Mouse (Mus musculus): ENCODE measurements around the gene Tank. TPM values are rescaled to one million over a fixed set of nuclear protein-coding genes. Genes with fewer than 3 reads are reported as not detected.

The Tank gene
- 25.3 and 26.8 TPM in 2 replicates for polyA plus RNA-seq (2015; fragmentation: Nextera tagmentation; extraction: Ambion mirVana)

GRCm38 (mm10) chr2:61578433-61578832 lies at the start of gene Tank:
Gene Tank (plus strand): TSS chr2:61578585.
- Histone ChIP-seq H3K4me2 (no peak within 1 kb of the TSS), H3K9me3 (no peaks in the 10 kb centered on the region), H3K4me3 (no peak within 1 kb of the TSS), H3K27me3 (no peaks in the 10 kb centered on the region), H3K27ac (no peak within 1 kb of the TSS), H3K36me3 (no peaks in the 10 kb centered on the region), H3K4me1 (replicated peaks) (no peaks in the 10 kb centered on the region), H3K9ac (no peak within 1 kb of the TSS)
- WGBS: 87% methylated on average over 10 of the region's 10 CpGs
- no peak for ATAC-seq (ENCODE audit: low FRiP score)

- H3K9ac ChIP-seq: no peak overlapping the region
- 81% methylated on average over 3 of the region's 3 CpGs for WGBS
These were observed 46.1 kb upstream of the Tank start for GRCm38 (mm10) chr2:61532326-61532725.

GRCm38 (mm10) chr2:61533131-61533530 lies 45.3 kb upstream of the Tank start:
- Histone ChIP-seq H3K9me3 (no peaks in the 10 kb centered on the region), H3K4me2 (no peak overlapping the region), H3K4me3 (no peak overlapping the region), H3K27ac (no peak overlapping the region), H3K4me1 (replicated peaks) (no peaks in the 10 kb centered on the region), H3K9ac (no peak overlapping the region), H3K27me3 (no peaks in the 10 kb centered on the region), H3K36me3 (no peaks in the 10 kb centered on the region)
- ATAC-seq (ENCODE audit: low FRiP score): no peak
- 80% methylated on average over 2 of the region's 2 CpGs for WGBS

More at GRCm38 (mm10) chr2:61532326-61532725, 46.1 kb upstream of the Tank start:
- Histone ChIP-seq H3K27ac (no peak overlapping the region), H3K4me1 (replicated peaks) (no peaks in the 10 kb centered on the region), H3K4me3 (no peak overlapping the region), H3K27me3 (no peaks in the 10 kb centered on the region), H3K36me3 (no peaks in the 10 kb centered on the region), H3K9me3 (no peaks in the 10 kb centered on the region), H3K4me2 (no peak overlapping the region)
- ATAC-seq (ENCODE audit: low FRiP score): no peak

- ATAC-seq (ENCODE audit: low FRiP score): no peak
- Histone ChIP-seq H3K27ac (no peak overlapping the region), H3K4me1 (replicated peaks) (no peaks in the 10 kb centered on the region), H3K27me3 (no peaks in the 10 kb centered on the region), H3K36me3 (no peaks in the 10 kb centered on the region), H3K4me3 (no peak overlapping the region), H3K4me2 (no peak overlapping the region), H3K9me3 (no peaks in the 10 kb centered on the region), H3K9ac (no peak overlapping the region)
- 86% methylated on average over 2 of the region's 2 CpGs for WGBS
These were observed 41.5 kb upstream of the Tank start for GRCm38 (mm10) chr2:61536901-61537300.

- no peaks in the 10 kb centered on the region for H3K9me3 ChIP-seq
- H3K27ac ChIP-seq: no peak overlapping the region
- H3K4me1 ChIP-seq (replicated peaks): no peaks in the 10 kb centered on the region
- ATAC-seq (ENCODE audit: low FRiP score): no peak
- no peak overlapping the region for H3K4me2 ChIP-seq
- H3K27me3 ChIP-seq: no peaks in the 10 kb centered on the region
- no peaks in the 10 kb centered on the region for H3K36me3 ChIP-seq
- no peak overlapping the region for H3K4me3 ChIP-seq
- WGBS: 16% methylated on average over 2 of the region's 2 CpGs
- no peak overlapping the region for H3K9ac ChIP-seq
These were observed 39.0 kb upstream of the Tank start for GRCm38 (mm10) chr2:61539378-61539777.

- no peaks in the 10 kb centered on the region for H3K27me3 ChIP-seq
- no peak overlapping the region for H3K27ac ChIP-seq
- H3K4me2 ChIP-seq: no peak overlapping the region
- no peaks in the 10 kb centered on the region for H3K4me1 ChIP-seq (replicated peaks)
- ATAC-seq (ENCODE audit: low FRiP score): no peak
- no peaks in the 10 kb centered on the region for H3K9me3 ChIP-seq
- WGBS: 95% methylated on average over 2 of the region's 2 CpGs
- no peak overlapping the region for H3K4me3 ChIP-seq
- H3K9ac ChIP-seq: no peak overlapping the region
- no peaks in the 10 kb centered on the region for H3K36me3 ChIP-seq
These were observed 36.0 kb upstream of the Tank start for GRCm38 (mm10) chr2:61542426-61542825.

- H3K9ac ChIP-seq: no peak overlapping the region
- WGBS: 87% methylated on average over 3 of the region's 3 CpGs
- no peaks in the 10 kb centered on the region for H3K9me3 ChIP-seq
- no peaks in the 10 kb centered on the region for H3K4me1 ChIP-seq (replicated peaks)
- no peak overlapping the region for H3K4me3 ChIP-seq
- no peaks in the 10 kb centered on the region for H3K36me3 ChIP-seq
- no peak overlapping the region for H3K27ac ChIP-seq
- no peaks in the 10 kb centered on the region for H3K27me3 ChIP-seq
- no peak for ATAC-seq (ENCODE audit: low FRiP score)
- H3K4me2 ChIP-seq: no peak overlapping the region
These were observed 32.7 kb upstream of the Tank start for GRCm38 (mm10) chr2:61545666-61546065.

- H3K27me3 ChIP-seq: no peaks in the 10 kb centered on the region
- no peak overlapping the region for H3K4me2 ChIP-seq
- H3K9ac ChIP-seq: no peak overlapping the region
- WGBS: 70% methylated on average over 2 of the region's 2 CpGs
- no peak overlapping the region for H3K27ac ChIP-seq
- no peaks in the 10 kb centered on the region for H3K9me3 ChIP-seq
- H3K4me1 ChIP-seq (replicated peaks): no peaks in the 10 kb centered on the region
- H3K4me3 ChIP-seq: no peak overlapping the region
- ATAC-seq (ENCODE audit: low FRiP score): no peak
- H3K36me3 ChIP-seq: no peaks in the 10 kb centered on the region
These were observed 30.4 kb upstream of the Tank start for GRCm38 (mm10) chr2:61548021-61548420.

- whole genome bisulfite sequencing: 85% methylated on average over 5 of the region's 5 CpGs
- no peak for ATAC-seq (ENCODE audit: low FRiP score)
- no peaks in the 10 kb centered on the region for H3K9me3 ChIP-seq
These were observed 26.7 kb upstream of the Tank start for GRCm38 (mm10) chr2:61551680-61552079.

GRCm38 (mm10) chr2:61555367-61555766 lies 23.0 kb upstream of the Tank start:
- Histone ChIP-seq H3K27ac (peak overlapping the region; percentile 56; the same call in 1 of the 2 replicates), H3K4me1 (replicated peaks) (peaks cover 14% of the 10 kb centered on the region), H3K4me3 (no peak overlapping the region), H3K9me3 (no peaks in the 10 kb centered on the region), H3K9ac (no peak overlapping the region), H3K27me3 (no peaks in the 10 kb centered on the region), H3K4me2 (peak overlapping the region; percentile 21), H3K36me3 (no peaks in the 10 kb centered on the region)
- peak; percentile 76 for ATAC-seq (ENCODE audit: low FRiP score)
- WGBS: 57% methylated on average over 7 of the region's 7 CpGs

More at GRCm38 (mm10) chr2:61551680-61552079, 26.7 kb upstream of the Tank start:
- Histone ChIP-seq H3K4me1 (replicated peaks) (peaks cover 14% of the 10 kb centered on the region), H3K27me3 (no peaks in the 10 kb centered on the region), H3K27ac (no peak overlapping the region), H3K9ac (no peak overlapping the region), H3K4me2 (no peak overlapping the region), H3K36me3 (no peaks in the 10 kb centered on the region), H3K4me3 (no peak overlapping the region)

- no peak overlapping the region for H3K27ac ChIP-seq
These were observed 22.6 kb upstream of the Tank start for GRCm38 (mm10) chr2:61555825-61556224.

GRCm38 (mm10) chr2:61556639-61557038 lies 21.7 kb upstream of the Tank start:
- H3K27ac ChIP-seq: no peak overlapping the region
- WGBS: 75% methylated on average over 3 of the region's 3 CpGs
- H3K4me3 ChIP-seq: no peak overlapping the region
- no peak for ATAC-seq (ENCODE audit: low FRiP score)
- H3K27me3 ChIP-seq: no peaks in the 10 kb centered on the region
- H3K4me1 ChIP-seq (replicated peaks): peaks cover 14% of the 10 kb centered on the region
- H3K4me2 ChIP-seq: no peak overlapping the region
- no peaks in the 10 kb centered on the region for H3K9me3 ChIP-seq
- H3K36me3 ChIP-seq: no peaks in the 10 kb centered on the region
- H3K9ac ChIP-seq: no peak overlapping the region

More at GRCm38 (mm10) chr2:61555825-61556224, 22.6 kb upstream of the Tank start:
- Histone ChIP-seq H3K27me3 (no peaks in the 10 kb centered on the region), H3K9me3 (no peaks in the 10 kb centered on the region), H3K4me3 (no peak overlapping the region), H3K36me3 (no peaks in the 10 kb centered on the region), H3K9ac (no peak overlapping the region), H3K4me2 (peak overlapping the region; percentile 21; the same call in 1 of the 2 replicates), H3K4me1 (replicated peaks) (peaks cover 14% of the 10 kb centered on the region)
- WGBS: 41% methylated on average over 2 of the region's 2 CpGs
- ATAC-seq (ENCODE audit: low FRiP score): peak; percentile 57

- H3K27me3 ChIP-seq: no peaks in the 10 kb centered on the region
- no peak for ATAC-seq (ENCODE audit: low FRiP score)
- 91% methylated on average over 5 of the region's 5 CpGs for WGBS
- H3K9ac ChIP-seq: no peak overlapping the region
- no peaks in the 10 kb centered on the region for H3K9me3 ChIP-seq
- H3K27ac ChIP-seq: no peak overlapping the region
- H3K4me1 ChIP-seq (replicated peaks): peaks cover 14% of the 10 kb centered on the region
- H3K4me2 ChIP-seq: no peak overlapping the region
- no peak overlapping the region for H3K4me3 ChIP-seq
- no peaks in the 10 kb centered on the region for H3K36me3 ChIP-seq
These were observed 20.4 kb upstream of the Tank start for GRCm38 (mm10) chr2:61557848-61558471.
